Mouse (Mus musculus) E14TG2a.4 (cell line): ENCODE measurements around the gene Ptch1.

Experiments used
- CTCF ChIP-seq: conservative IDR thresholded peaks from 2 replicates; pipeline ENCODE4 v1.5.1; 2014; ENCODE audit warnings: low read length
- NANOG ChIP-seq: IDR thresholded peaks from 2 replicates; pipeline ENCODE4 v1.6.1; 2014; ENCODE audit warnings: borderline replicate concordance, low read length, mixed read lengths
- POU5F1 ChIP-seq: IDR thresholded peaks from 2 replicates; pipeline ENCODE4 v1.6.1; 2014; ENCODE audit warnings: low read length, borderline replicate concordance

DNA sequence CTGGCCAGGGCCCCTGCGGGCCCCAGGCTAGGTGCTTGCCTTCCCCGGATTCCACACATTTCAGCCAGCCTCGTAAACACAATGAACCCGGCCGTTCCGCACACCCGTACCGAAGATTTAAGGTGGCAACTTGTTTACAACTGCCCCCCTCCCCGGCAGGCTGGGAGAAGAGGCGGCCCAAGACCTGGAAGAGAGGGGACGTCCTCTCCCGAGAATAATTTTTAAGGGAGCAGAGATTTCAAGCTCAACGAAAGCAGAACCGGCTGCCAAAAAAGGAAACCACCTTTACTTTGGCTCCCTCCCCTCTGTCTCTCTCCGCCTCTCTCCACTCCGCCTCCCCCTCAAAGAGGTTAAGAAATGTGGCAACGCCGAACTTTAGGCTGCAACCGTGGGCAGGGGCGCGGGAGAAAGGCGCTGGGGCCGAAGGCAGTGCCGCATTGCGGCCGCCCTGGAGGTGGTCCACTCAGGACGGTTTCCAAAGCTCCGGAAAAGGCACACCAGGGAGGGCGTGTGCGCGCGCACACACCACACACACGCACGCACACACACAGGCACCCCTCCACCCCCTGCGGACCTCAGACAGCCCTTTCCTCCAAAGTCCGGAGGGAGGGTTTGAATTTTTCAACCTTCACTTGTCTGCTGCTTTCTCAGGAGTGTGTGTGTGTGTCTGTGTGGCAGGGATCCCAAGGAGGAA, 8.6 kb downstream of the Ptch1 start:
- TF ChIP-seq CTCF (no peak), NANOG (no peak), POU5F1 (no peak)
